Mouse (Mus musculus): Measurements from ENCODE around the gene Plxna4.

The Plxna4 gene

DNA sequence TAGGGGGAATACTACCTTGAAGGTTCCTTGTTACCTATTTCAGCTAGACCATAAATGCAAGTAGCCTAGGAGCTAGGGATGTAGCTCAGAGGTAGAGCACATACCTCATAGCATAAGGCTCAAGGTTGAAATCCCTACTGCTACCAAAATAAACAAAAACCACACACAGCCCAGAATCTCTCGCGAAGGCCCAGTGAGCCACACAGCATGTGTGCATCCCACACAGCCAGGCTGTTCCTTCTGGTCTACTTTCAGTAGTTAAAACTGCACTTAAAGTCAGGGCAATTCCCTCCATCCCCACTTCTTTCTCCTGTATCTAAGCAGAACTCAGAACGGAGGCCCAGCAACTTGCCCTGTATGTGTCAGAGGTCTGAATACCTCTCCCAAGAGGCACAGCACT, 116.4 kb downstream of the Plxna4 start:
- DNase-seq, result no peak

DNA sequence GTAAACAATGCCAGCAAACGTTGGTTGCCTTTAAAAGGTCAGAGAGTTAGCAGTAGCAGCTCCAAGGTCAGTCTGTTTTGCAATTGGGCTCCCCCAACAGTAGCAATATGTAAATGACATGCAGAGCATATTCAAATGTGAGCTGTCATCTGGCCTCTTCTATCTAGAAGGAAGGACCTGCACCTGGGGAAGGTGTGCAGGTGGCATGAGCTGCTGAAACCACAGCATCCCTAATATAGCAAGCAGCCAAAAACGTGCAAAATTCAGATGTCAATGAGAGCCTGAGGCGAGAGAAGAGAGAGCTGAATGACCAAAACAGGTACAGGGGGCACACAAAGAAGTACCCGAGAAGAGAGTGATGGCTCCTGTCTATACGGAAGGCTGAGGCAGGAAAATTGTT, 118.8 kb downstream of the Plxna4 start:
- DNase-seq, result no peak

DNA sequence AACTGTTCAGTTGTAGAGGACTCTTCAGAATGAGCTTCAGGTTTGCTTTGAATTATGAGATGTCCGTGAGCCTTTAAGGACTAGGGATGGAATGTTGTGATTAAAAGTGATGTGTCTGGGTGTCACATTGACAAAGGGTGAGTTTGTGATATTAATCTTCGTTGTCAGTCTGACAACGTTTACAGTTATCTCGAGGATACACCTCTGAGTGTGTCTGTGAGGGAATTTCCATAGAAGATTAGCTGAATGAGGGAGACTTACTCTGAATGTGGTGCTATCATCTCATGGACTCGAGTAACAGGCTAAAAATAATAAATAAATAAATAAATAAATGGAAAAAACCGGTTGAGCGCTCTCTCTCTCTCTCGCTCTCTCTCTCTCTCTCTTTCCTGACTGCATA, 122.9 kb downstream of the Plxna4 start:
- DNase-seq, result no peak

DNA sequence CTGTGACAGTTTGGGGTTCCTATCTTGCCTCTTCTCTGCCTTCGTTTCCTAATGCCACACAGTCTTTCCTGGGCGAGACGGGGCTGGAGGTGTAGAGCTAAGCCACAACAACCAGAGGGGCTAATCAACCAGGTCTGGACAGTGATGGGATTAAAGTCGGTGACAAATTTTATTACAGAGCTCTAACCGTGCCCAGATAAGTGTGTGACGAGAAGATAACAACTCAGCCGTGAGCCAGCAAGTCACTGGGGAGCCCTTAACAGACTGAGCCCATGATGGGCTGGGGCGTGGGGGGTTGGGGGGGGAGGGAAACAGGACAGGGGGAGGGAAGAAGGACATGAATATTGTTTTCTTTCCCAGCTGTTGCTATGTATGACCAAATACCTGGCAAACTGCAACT, 123.4 kb downstream of the Plxna4 start:
- no peak for DNase-seq

DNA sequence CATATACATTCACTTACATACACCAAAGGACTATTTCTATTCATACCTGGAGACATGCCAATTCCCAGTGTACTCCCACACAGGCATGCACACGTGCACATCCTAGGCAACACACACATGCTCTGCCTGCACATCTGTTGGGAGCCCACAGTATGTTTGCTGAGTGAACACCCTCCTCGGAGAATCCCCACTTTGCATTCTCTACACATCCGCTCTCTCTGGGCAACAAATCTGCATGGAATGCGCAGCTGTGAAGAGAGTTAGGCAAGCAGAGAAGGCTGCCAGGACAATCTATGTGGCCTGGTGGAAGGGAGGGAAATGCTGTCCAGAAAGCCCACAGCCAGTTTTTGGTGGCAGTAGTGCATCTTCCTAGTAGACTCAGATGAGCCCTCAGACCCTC, 123.9 kb downstream of the Plxna4 start:
- no peak for DNase-seq

DNA sequence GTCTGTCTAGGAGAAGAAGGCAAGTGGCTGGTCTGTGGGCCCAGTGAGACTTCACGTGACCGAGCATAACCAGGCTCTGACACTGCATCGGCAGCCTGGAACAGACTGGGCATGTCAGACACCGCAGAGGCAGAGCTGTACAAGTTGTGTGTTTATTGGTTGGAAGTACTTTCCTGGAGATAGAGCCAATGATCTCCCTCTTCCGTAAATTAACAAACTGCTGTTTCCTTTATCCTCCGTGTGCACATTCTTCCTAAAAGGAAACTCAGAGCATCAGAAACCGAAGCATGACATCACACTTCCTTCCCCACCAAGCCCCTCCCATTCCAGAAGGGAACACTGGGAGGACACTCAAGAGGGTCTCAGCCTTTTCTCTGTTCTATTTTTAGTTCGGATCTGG, 127.6 kb downstream of the Plxna4 start:
- DNase-seq, result no peak

DNA sequence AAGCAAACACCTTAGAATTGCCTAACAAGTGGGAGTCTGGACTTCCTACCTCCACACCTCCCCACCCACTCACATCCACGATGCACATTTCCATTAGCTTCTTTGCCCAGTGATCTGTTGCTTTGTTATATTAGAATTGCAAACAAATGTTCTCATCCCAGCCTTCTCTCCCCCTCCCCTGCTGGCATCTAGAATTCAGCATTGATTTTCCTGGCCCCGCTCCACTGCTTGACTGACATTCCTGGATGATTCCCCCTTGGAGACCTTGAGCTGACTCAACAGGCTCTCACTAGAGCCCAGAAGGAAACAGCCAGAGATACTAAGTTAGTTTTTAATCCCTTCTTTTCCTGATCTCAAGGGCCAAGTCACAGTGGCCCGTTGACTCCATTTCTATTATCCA, 131.4 kb downstream of the Plxna4 start:
- DNase-seq, result no peak

DNA sequence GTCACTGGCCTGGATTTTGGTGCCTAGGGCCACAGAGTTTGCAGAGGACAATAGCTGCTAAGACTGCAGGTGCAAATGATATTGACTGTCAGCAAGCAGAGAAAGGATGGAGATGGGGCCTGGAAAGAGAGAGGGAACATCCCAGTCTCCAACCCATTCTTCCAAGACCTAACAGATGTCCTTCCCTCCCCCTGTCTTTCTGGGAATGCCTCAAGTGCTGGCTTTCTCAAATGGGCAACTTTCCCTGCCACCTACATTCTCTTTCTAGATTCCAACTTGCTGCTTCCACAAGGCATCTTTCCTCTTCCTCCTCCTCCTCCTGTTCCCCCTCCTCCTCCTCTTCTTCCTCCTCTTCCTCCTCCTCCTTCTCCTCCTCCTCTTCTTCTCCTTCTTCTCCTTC, 136.1 kb downstream of the Plxna4 start:
- DNase-seq, result no peak

DNA sequence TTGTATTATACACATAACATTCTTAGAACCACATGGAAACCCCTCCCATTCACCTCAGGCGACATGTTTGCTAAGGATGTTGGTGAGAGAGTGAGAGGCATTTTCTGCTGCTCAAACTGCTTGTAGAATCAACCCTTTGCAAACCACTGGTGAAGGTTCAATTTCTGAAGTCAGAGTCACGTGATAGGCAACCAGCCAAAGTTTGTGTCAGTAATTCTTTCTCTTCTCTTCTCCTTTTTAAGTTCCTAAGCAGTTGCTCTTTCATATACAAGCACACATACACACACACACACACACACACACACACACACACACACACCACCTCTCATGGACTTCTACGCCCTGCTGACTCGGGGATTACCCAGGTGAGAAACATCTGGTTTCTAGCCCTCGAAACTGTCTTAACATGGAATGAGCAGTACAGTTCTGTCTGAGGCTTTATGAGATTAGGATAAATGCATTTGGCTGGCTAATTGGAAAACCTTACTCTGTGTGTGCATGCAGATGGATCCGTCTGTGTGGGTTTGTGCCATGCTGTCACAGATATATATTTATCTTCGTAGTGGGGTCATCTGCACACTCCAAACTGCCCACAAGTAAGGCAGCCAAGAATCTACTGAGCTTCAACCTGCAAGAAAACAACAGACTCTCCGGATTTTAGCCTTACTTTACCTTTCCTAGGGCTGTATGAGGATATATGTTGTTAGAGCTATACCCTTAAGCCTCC, 138.6 kb downstream of the Plxna4 start:
- DNase-seq, result no peak

DNA sequence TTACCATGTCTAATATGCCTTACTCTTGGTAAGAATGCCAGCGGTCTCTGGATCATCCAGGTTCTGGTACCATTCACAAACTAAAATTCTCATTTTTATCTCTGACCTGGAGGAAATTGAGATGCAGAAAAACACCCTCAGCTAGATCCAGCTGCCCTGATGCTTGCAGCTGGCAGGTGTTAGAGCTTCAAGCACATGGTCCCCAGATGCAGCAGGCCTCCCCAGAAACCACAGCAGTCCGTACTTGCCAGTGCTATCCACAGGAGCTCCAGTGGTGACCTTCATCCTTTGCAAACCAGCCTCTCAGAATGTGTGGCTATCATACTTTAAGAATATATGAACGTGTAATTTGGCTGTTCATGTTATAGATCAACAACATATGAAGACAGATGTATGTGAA, 139.2 kb downstream of the Plxna4 start:
- no peak for DNase-seq

DNA sequence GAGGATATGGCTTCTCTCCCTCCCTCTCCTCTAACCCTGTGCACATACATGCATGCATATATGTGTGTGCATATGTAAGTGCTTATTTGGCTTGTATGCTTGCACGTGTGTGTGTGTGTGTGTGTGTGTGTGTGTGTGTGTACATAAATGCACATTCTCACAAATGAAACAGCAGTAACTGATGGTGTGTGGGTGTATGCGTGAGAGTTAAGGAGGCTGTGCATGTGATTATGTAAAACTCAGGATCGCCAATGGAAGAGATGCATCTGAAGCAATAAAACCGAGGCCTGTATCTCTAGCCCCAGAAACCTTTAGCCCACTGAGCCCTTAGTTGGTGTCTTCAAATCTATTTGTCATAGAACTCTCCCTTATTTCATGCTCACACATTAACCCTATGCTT, 141.7 kb downstream of the Plxna4 start:
- DNase-seq, result no peak

DNA sequence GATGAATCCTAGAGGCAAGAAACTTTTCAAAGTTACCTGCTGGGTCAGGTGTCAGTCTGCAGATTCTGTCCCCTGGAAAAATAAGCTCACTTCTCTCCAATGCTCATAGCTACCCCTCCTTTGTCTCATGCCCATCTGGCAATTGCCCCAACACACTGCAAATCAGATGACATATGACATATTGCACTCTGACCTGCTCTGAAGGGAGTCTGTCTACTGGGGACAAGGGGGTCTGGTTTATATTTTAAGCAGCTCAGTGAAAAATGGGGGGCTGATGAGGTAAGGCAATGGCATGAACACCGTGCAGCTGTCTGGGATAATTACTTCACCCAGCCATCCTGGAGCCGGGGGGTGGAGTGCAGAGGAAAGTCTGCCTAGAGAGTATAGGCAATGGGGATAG, 142.7 kb downstream of the Plxna4 start:
- no peak for DNase-seq

DNA sequence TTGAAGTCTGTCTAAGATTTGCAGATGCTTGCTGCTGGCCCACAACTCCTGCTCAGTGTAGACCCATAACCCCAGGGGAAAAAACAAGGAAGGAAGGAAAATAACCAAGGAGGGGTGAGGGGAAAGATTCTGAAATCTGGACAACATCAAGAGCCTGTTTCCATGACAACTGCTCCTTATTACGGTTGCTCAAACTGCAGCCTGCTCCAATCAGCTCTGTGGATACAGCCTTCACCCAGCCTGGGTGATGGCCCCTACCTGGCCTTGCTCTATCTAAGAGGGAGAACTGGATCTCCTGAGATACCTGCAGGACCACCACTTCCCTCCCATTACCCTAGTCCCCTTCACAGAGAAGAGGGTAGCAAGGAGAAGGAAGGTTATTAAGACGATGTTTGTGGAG, 143.6 kb downstream of the Plxna4 start:
- DNase-seq, result no peak

DNA sequence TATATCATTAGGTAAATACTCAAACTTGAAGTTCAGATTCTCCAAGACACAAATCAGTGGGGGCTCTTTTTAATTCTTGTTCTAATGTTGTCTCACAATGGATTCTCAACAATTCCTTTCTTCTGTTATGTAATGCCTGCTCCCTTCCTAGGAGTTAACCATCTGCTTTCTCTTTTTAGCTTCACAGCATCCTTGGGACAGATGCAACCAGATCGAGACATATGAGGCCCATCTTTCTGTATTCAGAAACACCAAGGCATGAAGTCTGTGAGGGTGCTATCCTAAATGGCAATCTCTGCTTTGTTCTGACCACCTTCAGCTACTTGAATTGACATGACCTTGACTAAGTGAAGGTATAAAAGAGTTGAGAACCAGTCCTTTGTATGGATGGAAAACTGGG, 144.3 kb downstream of the Plxna4 start:
- no peak for DNase-seq

DNA sequence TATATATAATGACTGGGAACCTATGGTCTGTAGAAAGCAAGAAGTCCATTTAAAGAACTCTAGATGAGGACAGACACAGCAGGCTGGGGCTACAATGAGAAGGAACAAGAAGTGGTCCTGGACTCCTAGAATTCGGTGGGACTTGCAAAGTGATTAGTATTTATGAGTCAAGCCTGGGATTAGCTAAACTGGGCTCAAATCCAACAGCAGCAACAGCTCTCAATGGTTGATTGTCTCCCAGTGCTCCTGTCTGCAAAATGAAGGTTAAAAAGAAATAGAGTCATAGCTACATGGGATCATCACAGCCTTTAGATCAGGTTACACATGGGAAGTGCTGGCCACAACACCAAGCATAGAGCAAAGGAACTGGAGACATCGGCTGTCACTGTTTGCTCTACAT, 148.6 kb downstream of the Plxna4 start:
- DNase-seq, result no peak

DNA sequence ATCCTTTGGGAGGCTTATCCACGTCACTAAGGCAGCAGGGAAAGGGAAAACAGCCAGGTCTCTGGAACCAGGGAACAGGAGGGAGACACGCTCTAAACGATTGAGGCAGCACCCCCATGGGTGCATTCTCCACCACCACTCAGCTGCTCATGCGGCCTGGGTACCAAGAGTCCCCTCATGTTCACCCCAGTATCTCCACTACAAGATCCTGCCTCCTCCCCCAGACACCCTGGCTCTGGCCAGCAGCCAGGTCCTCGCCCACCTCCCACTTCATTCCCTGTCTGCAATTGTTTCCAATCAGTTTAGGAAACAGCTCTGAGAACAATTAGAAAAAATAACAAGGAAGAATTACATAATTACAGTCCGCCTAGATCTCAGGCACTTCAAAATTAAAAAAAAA, 150.8 kb downstream of the Plxna4 start:
- no peak for DNase-seq

DNA sequence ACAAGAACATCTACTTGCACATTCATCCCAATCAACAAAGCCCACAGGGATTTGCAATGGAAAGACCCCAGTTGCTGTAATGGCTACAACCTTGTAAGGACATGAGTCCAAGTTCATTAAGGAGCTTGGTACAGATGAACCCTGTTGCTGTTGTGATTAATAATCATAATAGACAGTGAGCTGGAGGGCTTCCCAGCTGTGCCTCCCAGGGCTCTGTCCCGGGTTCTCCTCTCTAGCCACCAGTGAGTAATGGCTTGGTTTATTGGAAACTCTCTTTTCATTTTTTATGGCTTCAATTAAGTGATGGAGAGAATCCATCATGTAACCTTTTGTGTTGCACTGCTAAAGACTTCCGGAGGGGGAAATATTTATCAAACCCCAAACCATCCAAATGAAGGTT, 164.9 kb downstream of the Plxna4 start:
- no peak for DNase-seq

DNA sequence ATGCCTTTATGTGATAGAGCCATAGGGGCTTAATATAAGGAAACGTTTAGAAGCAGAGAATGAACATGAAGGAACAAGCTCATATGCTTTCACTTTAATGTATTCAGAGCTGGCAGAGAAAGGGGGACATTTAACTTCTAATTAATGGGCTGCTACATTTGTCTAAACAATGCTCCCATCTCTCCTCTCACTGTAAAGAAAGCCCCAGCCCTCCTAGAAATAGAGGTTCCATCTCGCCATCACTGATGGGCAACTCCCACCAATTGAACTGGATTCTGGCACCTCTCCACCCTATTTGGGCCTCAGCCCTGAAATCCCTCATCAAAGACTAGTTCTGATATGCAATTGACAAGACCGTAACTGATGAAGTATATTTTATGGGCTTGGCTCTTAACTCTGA, 167.4 kb downstream of the Plxna4 start:
- DNase-seq, result no peak

DNA sequence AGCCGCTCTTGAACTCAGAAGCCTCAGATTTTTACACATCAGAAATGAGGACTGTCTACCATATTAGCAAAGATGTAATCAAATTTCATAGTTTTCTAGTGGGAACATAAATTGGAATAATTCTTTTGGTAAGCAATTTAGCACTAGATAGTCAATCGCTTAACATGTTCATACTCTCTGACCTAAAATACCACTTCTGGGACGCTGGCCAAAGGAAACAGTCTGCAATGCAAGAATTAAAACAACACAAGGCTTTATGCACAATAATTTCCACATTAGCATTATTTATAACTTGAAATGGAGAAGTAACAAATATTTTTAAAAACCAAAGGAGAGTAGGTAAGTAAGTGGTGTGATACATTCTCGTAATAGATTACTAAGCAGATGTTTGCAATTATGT, 170.6 kb downstream of the Plxna4 start:
- DNase-seq, result no peak

DNA sequence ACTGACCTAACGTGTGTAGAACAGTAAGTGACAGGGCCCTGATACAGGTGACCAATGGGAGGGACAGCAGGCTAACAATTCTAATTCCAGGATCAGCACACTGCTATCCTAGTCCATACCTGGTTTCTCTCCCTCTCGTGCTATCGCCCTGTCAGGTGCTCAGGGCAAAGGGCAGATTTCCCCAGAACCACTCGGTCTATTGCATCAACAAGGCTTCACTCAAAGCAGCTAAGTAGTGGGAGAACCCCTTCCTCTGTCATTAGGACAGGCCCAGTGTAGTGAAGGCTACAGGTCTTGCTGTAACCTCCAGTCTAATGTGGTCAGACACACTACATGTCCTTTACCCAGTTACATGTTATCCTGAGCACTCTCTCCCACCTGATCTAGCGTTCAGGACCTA, 176.7 kb downstream of the Plxna4 start:
- no peak for DNase-seq

DNA sequence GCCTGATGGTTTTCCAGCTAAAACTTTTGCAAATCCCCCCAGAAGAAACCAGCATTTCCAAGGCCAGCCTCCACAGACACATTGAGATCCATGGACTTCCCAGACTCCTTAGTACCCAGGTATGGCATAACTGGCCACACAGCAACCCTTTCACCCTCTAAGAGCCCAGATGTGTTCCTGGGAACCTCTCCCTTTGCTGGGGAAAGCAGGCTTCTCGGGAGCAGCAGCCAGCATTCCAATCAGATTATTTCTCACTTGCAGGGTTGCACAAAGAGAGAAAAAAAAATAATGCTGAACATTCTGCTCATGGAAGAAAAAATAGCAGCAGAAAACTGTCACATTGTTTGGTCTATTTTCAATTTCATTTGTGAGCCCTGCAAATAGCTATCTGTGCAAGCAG, 178.4 kb downstream of the Plxna4 start:
- no peak for DNase-seq

DNA sequence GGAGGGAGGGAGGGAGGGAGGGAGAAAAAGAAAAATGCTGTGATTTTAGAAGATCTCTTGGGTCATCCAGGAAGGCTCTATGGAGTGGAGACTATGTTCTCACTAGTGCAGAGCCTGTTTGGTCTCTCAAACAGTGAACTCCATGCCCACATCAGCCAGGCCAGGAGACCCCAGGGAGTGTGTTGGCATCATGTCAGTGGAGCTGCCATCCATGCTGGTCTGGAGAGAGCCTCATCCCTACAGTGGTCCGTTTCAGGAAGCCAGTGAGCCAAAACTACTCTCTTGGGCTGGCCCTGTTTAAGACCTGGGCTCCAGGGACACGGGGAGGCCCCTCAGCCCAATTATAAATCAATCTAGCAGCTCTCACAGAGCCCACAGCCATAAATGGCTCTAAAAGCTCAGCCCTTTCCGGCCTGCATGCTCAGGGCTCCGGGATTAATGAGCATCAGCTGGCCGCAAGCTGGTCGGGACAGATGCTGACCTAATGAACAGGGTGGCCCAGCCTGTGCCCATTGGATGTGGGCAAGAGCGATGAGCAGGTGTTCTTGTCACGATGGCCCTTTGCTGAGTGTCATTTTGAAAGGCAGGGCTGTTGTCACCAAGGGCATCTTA, 180.3 kb downstream of the Plxna4 start:
- DNase-seq, result peak; percentile 90

DNA sequence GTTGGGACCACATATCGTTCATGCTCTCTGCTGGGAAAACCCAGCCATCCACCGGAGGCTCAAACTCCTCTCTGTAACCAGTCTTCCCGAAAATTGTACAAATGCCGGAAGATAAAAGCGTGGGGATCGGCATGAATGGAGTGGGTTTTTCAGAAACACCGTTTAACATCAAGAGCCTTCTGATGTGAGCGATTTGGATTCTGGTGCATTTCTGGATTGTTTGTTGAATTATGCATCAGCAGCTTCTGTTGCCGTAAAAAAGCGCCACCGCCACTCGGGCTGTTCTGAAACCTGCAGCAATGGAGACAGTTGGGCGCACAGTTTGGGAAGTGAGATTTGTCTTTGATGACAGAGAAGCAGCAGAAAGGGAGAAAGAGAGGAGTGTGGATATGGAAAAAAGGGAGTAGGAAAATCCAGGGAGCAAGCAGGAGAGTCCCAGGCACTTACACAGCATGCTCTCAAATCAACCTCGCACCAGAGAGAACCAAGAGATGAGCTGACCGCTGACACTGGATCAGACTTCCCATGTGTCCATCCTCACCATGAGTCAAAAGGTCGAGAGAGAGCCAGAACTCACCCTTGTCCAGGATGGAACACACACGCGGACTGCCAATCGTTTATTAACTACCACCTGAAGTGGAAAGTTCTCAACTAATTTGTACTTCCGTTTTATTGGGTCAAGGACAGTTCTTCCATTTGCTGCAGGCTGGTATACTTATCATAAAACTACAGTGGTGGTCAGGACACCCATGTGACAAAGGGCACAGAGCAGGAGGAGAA, 181.5 kb downstream of the Plxna4 start:
- DNase-seq, result no peak

DNA sequence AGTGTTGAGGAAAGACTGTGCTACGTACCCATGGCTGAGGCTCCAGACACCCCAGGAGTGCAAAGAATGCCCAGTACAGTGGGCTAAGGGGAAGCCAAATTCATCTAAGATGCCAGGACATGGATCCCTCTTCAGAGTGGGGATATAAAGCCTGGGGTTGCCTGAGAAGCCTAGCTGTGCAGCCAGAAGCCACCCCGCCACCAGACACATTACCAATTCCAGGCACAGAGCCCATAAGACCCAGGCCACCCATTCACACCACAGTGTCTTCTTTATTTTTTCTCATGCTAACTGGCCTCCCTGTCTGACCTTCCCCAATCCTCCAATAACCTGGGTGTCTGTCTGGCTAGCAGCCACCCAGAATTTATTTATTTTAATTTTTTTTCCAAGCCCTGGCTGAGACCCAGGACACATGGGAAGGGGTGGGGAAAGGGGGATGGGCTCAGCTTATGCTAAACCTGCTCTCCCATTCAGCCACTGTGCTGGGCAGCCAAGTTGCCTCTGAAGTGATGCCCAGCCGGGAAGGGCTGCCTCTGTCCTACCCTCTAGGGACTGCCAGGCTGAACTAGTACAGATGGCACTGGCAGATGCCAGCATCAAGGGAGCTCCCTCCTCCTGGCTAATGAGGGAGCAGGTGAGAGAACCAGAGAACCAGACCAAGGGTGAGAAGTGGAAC, 185.3 kb downstream of the Plxna4 start:
- DNase-seq, result peak; percentile 48

All from retina, postnatal 1 day (tissue).